Mouse (Mus musculus) urinary bladder, adult 2 months (tissue): ENCODE results near the gene Foxn3. TPM values are rescaled to one million over a fixed set of nuclear protein-coding genes. Genes with fewer than 3 reads are reported as not detected.

Experiments used
- DNase-seq: peaks from one replicate; pipeline ENCODE4 v3.0.0; 2022; ENCODE audit warnings: low spot score
- polyA plus RNA-seq: library from polyadenylated mRNA; depleted of rRNA; stranded (reverse); fragments of >200 nt; gene quantifications from 2 replicates; pipeline ENCODE4 v1.2.3, GENCODE M21; 2012; rRNA removed

The Foxn3 gene
- polyA plus RNA-seq: 23.4 and 31.7 TPM in 2 replicates

DNA sequence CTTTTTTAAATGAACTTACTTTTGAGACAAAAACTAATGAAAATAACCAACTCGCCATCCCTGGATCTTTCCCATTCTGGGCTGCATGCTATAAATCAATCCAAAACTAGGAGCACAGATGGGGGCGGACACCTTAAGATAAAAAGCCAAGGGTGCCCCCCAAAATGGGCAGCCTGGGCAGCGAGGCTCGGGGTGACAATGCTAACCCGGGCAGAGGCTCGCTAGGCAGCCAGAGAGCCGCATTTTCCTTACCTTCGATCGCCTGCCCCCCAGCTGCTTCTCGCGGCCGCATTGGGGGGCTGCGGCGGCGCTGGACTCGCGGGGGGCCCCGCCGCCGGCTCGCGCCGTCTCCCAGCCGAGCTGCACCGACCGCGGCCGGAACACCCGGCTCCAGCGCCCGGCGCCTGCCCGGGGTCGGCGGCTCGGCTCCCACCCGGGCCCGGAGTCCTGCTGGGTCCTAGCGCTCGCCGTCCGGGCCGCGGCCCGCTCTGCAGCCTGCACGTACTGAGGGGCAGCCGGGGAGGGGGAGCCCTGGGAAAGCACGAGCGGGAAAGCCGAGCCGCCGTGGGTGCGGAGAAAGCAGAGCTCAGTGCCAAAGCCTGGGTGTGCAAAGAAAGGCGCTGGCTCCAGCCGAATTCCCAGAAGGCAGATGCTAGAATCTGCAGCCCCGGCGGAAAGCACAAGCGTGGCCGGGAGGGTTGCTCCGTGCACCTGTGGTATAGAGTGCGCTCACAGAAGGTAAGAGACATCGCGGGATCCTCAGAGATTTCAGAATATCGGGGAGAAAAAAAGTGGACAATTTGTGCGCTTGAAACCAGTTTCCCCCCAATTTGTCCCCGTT is at the start of gene Foxn3:
Gene Foxn3 (minus strand): TSS at position 364 of the 841 bp plus-strand sequence.
- DNase-seq: peak; percentile 56

DNA sequence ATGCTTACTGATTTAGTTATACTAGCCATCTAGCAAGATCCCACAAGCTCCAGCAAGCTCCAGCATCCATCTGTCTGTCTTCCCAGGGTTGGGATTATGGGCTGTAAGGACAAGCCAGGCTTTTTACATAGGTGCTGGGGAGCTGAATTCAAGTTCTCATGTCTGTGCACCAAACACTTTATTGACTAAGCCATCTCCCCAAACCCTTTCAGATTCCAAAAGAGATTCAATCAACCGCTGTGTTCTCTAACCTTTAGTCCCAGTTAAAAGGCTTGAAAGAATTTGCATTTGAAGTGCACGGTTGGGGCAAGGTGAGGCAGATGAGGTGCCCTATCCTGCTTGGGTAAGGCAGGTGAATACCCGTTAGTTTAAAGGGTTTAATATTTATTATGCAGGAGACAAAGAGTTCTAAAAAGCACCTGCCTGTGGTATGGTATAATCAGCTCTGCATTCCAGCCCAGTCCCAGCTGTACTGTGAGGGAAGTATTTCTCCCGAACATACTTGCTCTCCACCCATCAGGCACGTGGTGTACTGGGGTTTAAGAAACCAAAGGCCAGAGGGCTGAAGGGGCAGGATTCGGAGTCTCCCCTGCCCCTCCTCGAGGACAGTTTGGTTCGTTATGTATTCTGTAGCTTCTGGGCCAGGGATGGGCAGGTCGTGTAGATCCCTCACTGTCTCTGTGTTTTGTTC is 48.9 kb upstream of the Foxn3 start:
- DNase-seq: no peak

DNA sequence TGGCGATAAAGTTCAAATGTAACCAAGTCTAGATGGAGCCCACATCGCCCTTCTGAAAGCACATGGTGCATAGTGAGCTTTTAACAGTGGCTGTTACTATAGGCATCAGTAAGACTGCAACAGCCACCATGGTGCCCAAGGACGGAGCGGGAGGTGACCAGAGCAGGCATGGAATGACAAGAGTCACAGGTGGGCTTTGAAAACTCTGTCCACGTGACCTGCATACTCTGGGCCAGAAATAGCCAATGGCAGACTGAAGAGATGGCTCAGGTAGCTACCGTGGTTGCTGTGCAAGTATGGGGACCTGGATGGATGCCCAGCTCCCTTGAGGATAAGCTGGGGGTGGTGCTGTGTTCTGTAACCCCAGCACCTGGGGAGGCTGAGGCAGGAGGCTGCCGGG is 47.5 kb upstream of the Foxn3 start:
- DNase-seq: no peak

DNA sequence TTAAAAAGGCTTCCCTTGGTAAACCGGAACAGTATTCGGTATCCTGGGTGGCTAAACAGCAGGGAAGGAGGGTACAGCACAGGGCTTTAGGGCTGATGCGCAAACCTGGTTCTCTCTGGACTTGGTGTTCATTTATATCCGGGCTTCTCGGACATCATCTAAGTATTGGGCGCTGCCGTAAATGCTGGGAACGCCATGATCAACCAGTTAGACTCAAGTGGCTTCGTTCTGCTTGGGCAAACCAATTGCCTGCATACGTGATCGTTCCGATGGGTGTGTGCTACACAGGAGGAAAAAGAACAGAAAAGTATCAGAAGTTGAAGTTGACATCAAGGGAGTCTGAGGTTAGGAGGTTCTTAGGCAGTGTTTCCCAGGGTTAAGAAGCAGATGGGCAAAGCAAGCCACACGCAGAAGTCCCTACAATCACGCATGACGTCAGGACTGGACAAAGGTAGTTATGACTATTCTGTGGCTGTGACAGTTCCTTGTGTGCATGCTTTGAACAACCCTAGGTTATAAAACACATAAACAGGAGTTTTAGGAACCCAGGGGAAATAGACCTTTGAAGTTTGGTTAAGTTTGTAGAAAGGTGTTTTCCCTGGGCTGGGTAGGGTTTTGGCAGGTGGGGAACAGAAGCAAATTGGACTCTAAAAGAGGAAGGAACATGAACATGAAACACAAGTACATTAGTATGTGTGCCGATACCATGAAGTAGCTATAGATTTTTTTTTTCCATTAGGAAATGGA is 46.9 kb upstream of the Foxn3 start:
- no peak for DNase-seq

DNA sequence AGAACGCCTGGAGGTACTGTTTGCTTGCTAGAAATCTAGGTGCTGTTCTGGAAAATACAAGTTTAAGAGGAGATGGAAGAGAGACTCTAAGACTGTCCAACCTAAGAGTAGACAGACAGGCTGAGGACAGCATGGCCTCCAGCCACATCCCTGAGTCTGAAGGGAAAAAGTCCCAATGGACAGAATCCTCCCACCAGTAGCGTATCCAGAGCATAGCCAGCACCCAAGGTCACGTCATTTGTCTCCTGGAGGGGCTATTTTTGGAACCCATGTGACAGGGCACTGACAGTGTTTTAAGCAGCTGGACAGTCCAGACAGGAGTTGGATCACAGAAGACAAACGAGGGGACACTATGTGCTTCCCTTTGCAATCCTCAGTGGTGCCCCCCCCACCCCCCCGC is 46.3 kb upstream of the Foxn3 start:
- DNase-seq: no peak

DNA sequence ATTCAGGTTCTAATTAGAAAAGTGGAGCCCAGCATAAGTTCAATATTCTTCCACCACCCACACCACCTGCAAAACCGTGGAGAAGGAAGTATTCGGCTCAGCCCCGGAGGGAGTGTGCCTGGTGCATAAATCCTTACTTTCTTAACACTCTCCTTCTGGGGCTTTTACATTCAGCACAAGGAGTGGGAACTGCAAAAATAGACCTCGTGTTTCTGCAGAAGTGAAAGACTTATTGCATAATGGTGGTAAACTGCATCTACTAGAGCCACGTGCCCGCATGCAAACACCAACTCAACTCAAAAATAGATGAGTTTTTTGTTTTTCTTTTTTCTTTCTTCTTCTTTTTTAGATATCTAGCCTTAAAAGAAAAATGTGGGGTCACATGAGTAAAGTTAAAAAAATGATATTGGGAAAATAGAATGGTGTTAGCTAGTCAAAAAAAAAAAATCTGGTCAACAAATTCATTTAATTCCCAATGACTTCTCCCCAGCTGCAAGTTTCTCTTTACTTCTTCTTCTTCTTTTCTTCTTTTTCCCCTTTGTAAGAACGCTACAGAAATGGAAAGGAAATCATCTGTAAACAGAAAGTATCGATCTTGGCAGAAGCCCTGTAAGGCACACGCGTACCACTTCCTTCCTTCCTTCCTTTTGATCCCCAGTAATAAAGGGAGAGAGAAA is 45.0 kb upstream of the Foxn3 start:
- no peak for DNase-seq

DNA sequence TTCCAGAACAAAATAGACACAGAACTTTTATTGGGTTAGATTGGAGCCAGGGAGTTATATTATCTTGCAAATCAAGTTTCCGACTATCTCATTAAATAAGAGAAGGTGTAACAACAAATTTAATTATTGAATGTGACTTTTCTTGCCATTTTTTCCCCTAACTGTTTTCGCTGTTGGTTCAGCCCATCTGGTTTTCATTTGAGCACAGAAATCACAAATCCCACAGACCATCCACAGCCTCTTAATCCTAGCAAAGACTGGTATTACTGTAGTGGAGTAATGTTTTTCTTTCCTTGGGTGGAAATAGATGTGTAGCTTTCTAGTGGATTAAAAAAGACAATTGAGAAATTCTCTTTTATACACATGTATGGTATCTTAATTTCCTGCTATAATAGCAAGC is 40.0 kb upstream of the Foxn3 start:
- DNase-seq: no peak

DNA sequence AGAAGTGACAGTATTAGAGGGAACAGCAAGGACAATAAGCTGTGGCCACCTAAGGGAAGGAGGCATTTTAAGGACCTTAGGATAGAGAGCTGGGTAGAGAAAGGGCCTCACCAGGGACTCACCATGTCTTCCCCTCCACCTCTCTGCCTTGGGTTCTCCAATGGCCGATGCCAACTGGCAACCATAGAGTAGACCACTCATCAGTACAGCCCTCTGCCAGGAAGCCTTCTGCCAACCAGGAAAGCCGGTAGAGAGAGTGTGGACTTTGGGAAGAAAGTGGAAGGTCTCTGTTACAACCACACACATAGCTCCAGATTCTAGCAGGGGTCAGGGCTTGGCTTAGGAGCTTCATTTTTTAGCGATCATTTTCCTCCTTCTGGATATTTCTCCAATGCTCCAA is 38.5 kb upstream of the Foxn3 start:
- no peak for DNase-seq

DNA sequence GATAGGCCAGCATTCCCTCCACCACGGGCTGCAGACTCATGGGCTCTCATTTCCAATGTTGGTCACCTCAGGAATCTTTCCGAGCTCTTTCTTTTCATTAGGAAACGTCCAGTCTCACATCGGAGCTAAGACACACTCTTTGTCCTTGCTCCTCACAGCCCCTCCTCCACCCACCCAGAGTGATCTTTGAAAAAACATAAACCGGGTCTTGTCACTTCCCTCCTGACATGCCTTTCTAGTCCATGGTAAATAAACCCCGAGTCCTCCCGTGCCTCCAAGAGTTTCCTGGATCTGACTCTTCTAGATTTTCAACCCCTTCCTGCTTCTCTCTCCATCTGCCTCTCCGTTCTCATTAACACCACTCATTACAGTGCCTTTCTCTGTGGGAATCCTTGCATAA is 38.0 kb upstream of the Foxn3 start:
- no peak for DNase-seq

DNA sequence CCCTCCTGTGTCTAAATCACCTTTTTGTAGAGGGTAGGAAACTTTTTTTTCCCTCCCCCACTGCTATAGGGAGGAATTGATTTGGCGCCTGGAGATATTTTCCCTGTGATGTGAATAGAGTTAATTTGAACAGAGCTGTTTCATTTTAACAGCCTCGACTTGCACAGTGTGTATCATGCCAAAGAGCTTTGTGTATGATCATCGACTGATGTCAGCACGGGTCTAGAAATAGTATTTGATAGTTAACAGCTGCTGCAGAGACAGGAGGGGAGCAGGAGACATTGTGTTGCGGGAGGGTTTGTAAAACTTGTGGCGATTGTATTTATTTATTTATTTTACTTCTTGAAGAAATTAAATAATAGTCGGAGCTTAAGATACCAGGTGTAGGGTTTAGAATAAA is 36.2 kb upstream of the Foxn3 start:
- no peak for DNase-seq

DNA sequence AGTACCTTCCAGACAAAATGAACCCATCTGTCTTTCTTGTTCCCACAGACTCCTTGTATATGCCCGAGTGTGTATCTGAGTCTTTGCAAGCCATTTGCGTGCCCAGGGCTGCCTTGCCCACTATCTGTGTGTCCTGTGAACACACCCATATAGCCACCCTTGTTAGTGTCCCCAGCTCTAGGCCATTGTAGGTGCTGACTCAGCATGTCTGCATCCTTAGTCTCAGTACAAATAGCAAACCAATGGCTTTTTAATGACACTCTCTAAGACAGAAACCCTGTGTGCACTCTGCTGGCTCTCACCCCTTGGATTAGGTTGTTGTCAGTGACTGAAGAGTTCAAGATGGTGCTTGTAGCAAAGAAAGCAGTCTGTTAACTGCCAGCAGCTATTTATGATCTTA is 33.0 kb upstream of the Foxn3 start:
- DNase-seq: no peak

DNA sequence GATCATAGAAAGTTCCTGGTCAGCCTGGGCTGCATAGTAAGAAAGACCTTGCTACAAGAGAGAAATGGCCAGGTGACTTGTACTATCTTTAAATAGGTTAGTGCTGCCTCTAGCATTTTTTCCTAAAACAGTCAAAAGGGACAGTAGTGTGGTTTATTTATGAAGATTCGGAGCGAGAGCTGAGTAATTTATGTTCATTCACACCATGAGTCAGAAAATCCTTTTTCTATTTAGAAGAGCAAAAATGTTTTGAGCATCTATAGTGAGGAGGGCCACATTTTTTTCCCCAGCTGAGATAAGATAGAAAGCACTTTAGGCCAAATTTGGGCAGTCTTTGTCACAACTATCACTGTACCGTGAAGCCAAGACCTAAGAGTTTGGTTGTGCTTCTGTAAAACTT is 24.0 kb upstream of the Foxn3 start:
- no peak for DNase-seq

DNA sequence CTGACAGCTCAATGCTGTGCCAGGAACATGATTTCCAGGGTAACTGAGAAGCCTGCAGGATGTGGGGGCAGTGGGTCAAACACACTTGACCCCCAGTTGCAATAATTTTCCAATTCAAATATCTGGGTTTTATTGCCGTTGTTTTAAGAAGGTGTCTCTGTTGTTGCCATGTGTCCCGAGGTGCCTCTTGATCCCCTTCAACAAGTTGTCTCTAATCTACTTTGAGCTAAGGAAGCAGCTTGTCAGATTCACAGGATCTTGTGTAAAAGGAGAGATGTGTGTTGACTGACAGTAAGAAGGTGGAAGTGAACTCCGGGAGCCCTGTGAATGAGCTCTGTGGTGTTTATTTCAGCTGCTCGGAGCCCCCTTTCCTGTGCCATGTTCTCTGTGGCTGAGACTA is 16.6 kb upstream of the Foxn3 start:
- DNase-seq: no peak

DNA sequence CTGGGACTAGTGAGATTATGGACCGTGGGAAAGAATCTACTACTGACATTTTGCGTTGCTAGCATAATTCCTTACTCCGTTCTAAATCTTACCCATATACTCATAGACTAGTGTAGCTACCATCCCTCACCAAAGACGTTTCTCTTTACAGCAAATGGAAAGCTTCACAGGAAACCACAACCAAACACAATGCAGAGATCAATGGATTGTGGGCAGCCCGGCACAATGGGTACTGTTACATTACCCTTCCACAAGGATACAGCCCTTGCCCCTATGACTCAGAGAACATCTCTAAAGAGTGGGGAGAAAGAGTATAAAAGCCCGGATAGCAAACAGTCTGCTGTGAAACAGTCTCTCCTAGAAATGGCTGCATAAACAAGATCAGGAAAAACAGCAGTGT is 13.3 kb upstream of the Foxn3 start:
- no peak for DNase-seq

DNA sequence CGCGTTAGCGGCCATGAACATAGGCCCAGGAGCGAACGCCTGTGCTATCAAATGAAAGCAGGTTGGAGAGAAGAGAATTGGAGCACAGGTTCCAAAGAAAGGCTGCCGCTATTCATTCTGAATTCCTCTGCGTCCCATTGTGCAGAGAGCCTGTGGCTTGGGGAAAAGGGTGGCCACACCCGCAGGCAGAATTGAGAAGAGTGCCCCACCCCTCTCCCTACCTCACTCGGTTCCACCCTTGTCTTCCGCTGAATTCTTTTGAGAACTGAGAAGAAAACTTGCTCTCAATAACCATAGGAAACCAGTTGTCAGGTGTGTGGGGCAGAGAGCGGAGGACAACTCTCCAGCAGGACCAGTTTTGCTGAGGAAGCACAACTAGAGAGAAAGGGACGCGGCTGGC is 10.9 kb upstream of the Foxn3 start:
- DNase-seq: no peak

DNA sequence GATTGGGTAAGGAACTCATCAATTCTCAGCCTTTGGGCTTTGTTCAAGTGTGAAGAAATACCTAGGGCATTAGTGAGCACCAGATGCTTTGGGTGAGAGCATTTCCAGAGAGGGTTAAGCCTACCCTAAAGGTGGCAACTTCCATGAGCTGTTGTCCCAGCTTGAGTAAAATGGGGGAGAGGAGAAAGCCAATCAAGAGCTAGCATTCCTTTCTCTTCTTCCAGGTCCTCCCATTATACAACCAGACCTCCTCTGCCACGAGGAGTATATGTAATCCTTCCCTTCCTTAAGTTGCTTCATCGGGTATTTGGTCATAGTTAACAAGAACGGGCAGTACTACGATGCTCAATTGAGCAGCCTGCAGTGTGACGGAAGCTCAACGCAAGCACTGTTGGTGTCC is 9.7 kb upstream of the Foxn3 start:
- no peak for DNase-seq

DNA sequence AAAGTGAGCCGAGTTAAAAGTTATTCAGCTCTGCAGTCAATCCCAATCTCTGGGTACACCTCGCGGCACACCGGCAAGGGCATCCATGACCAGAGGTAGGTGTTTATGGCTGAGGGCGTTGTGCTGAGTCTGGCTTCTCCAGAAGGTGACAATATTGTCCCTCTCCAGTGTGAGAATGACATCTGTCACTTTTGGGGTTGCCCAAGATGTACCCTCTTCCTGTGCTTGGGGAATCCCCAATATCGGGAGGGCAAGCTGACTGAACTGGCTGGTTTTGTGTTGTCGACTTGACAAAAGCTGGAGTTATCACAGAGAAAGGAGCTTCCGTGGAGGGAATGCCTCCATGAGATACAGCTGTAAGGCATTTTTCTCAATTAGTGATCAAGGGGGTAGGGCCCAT is 8.6 kb upstream of the Foxn3 start:
- no peak for DNase-seq

DNA sequence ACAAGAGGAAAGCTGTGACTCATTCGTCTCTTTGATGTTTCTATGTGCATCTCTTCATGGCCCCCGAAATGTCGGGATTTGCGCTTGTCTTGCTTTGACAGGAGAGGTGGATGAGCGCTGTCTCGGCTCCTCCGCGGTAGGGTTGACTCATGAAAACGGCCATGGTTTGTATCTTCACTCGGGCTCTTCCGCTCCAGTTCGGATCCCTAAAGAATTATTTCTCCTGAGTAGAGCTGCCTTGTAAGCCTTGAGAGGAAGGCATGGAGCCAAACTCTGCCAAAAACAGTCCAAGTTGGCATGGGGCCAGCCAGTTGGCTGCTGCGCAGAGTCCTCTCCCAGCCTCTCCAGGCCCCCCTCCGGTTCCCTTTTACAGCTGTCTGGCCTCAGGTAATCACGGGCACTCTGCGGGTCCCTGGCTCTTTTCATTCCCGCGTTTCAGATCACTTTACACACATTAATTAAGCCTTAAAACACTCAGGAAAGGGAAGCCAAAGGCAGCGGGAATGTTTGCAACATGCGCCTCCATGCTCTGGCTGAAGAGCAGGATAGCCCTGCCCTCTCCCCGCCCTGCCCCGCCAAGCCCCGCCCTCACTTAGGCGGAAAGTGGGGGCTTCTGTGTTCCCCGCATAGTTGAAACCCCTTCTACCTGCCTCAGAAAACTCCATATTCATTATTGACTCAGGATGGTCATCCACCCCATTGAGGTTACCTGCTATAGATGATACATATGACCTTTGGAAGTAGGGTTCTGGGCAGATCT is 7.0 kb upstream of the Foxn3 start:
- DNase-seq: peak; percentile 41

DNA sequence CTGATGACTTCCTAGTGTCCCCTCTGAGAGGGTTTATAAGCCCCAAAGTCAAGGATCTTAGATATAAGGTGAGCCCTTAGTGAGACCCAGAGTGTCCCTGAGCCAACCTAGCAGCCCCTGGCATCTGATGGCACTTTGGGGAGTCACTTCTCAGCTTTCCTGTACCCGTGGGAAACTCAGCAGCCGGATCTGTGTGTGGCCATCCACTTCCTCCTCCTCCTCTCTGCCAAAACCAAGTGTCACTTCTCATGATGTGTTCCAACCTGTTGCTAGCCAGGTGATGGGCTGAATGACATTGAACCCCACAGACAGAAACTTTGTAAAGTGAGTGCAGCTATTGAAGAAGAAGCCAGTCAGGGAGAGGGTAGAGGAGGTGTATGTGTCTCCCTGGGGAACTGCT is 2.2 kb upstream of the Foxn3 start:
- no peak for DNase-seq

DNA sequence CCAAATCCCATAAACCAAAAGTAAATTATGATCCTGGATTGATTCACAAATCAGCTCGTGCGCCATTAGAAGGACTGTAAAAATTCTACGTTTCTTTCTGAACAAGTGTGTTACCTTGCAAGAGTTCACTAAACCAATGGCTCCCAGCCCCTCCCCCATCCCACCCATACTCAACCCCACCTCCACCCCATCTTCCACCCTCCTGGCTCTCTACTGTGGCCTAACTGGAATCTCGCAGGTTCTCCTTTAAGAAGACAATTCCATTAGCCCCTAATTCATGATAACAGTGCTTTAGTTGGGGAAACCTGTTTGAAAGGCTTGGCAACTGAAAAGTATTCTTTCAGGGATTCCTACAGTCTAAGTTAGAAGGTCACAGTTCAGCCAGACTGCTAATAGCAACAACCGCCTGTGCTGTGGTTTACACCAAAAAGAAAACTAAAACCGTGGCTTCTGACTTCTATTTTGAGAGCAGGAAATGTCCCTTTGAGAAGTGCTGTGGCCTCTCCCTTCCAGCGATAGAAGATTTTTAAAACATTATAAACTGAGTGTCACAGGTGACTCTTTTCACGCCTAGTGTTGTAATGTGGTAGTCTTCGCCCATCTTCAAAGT is 1.0 kb upstream of the Foxn3 start:
- no peak for DNase-seq

DNA sequence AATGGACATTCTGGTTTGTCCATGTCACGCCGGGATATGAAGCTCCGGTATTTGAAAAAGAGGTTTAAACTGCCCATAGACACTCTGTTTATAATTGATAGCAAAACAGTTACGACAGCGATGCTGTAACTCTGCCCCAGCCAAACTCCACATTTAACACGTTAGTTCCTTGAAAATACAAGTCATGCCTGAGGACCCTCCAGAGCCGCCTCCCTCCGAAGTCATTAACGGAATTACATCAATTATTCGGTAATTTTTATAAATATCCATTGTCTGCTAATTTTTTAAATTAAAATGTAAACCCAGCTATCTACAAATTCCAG is 554 bp downstream of the Foxn3 start:
- DNase-seq: no peak
